Mouse (Mus musculus) limb, embryonic 13.5 days (tissue): ENCODE results near the gene Mpv17l. TPM values are rescaled to one million over a fixed set of nuclear protein-coding genes. Genes with fewer than 3 reads are reported as not detected.
"Not testable (repeated sequence)": the region's sequence is repeated elsewhere in the genome, so short reads cannot be mapped to it uniquely, and the experiment has no call there.

Experiments used
- ATAC-seq: fragments of 200-750 bp; cut with Nextera tagmentation; 2 replicates; pipeline ENCODE4 v1.8.0; 2017; ENCODE audit warnings: low read depth, moderate number of reproducible peaks, moderate TSS enrichment; ENCODE audit not compliant: low FRiP score
- H3K27ac ChIP-seq: fragments of 300-500 bp; sonication (generic); 2 replicates; pipeline ENCODE4 v1.5.1; 2015; ENCODE audit warnings: inconsistent platforms, mild to moderate bottlenecking, moderate library complexity
- H3K27me3 ChIP-seq: fragments of 300-500 bp; sonication (generic); 2 replicates; pipeline ENCODE4 v1.6.1; 2015; ENCODE audit warnings: mild to moderate bottlenecking, inconsistent platforms
- H3K36me3 ChIP-seq: fragments of 300-500 bp; sonication (generic); 2 replicates; pipeline ENCODE4 v1.6.1; 2015; ENCODE audit warnings: inconsistent platforms, mild to moderate bottlenecking, moderate library complexity
- H3K4me1 ChIP-seq: fragments of 300-500 bp; sonication (generic); 2 replicates; pipeline ENCODE4 v1.6.1; 2015; ENCODE audit warnings: inconsistent platforms
- H3K4me2 ChIP-seq: fragments of 300-500 bp; sonication (generic); replicated peaks from 2 replicates; pipeline ENCODE4 v1.6.1; 2015; ENCODE audit warnings: inconsistent platforms, mild to moderate bottlenecking, moderate library complexity
- H3K4me3 ChIP-seq: fragments of 300-500 bp; sonication (generic); 2 replicates; pipeline ENCODE4 v1.5.1; 2015; ENCODE audit warnings: moderate library complexity, mild to moderate bottlenecking, inconsistent platforms
- H3K9ac ChIP-seq: fragments of 300-500 bp; sonication (generic); 2 replicates; pipeline ENCODE4 v1.6.1; 2015; ENCODE audit warnings: mild to moderate bottlenecking, inconsistent platforms
- H3K9me3 ChIP-seq: fragments of 300-500 bp; sonication (generic); 2 replicates; pipeline ENCODE4 v1.6.1; 2016; ENCODE audit warnings: inconsistent platforms
- WGBS: fragments of 180-500 bp; shearing (Covaris S2); methylation state at CpG from one replicate; pipeline ENCODE4 v1.1.7; 2015; 5-methylcytosine and 5-hydroxymethylcytosine counted together
- polyA plus RNA-seq: library from polyadenylated mRNA; unstranded; fragments of >200 nt; fragmentation: Nextera tagmentation; extraction: Ambion mirVana; gene quantifications from 2 replicates; pipeline ENCODE4 v1.2.1, GENCODE M21; 2015

Mpv17l gene
- 3.4 and 5.2 TPM in 2 replicates for polyA plus RNA-seq

DNA sequence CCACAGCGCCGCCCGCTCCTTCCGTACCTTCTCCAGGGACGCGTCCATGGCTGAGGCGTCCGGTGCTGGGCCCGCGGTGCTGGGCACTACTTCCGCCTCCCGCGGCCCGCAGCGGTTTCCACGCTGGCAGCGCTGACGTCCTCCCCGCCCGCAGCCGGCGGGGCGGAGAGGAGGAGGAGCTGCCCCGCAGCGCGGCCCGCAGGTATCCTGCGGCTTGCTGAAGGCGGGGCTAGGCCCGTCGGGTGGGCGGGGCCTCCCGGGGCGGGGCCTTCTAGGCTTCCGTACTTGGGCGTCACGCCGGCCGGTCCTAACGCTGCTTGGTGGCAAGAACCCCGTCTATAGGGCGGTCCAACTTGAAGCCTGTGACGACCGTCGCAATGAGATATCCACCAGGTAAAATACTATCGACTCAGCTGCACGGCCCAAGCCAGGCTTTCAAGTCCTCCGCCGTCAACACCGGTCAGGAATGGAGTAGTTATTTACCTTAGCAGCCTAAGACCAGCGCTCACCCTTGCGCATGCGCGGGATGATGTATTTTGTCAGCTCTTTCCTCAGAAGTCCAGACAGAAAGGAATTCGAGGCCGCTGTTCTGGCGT lies at the start of gene Mpv17l, which contains the start of gene Pdxdc1:
Gene Mpv17l, plus strand, starts transcription at position 274 of the 596 bp plus-strand sequence.
Gene Pdxdc1, minus strand, starts transcription at position 244 of the 596 bp plus-strand sequence.
- Histone ChIP-seq H3K4me1 (peaks cover 17% of the 10 kb centered on the region), H3K9ac (peak within 1 kb of the TSS; percentile 97), H3K27me3 (no peaks in the 10 kb centered on the region), H3K36me3 (no peaks in the 10 kb centered on the region), H3K9me3 (no peaks in the 10 kb centered on the region), H3K4me3 (peak within 1 kb of the TSS; percentile 92), H3K27ac (peak within 1 kb of the TSS; percentile 88), H3K4me2 (peak within 1 kb of the TSS; percentile 68)
- ATAC-seq = peak; percentile 97
- under 1% methylated on average over 52 of the region's 57 CpGs for WGBS

DNA sequence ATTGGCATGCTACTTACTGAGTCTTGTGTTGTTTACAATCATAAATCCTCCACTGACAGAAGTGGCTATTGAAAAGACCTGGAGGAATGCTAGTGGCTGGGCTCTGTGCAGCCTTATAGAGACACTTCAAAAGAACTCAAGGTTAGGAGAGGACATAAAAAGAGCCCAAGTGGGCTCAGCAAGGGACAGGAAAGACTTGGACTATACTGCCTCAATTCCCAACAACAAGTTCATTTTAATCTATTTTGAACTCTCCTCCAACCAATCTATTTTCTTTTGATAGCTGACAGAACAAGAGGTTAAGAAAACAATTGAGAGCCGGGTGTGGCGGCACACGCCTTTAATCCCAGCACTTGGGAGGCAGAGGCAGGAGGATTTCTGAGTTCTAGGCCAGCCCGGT lies 49.1 kb upstream of the Mpv17l start:
- Histone ChIP-seq H3K4me2 (no peak overlapping the region), H3K4me1 (no peaks in the 10 kb centered on the region), H3K27me3 (no peaks in the 10 kb centered on the region), H3K36me3 (peaks cover 56% of the 10 kb centered on the region), H3K9me3 (no peaks in the 10 kb centered on the region), H3K27ac (no peak overlapping the region), H3K4me3 (no peak overlapping the region), H3K9ac (no peak overlapping the region)
- no peak for ATAC-seq
- 98% methylated on average over 4 of the region's 4 CpGs for WGBS

- ATAC-seq = no peak
- WGBS = 57% methylated on average over 4 of the region's 4 CpGs
- peaks cover 56% of the 10 kb centered on the region for H3K36me3 ChIP-seq
These were observed 36.9 kb upstream of the Mpv17l start for GRCm38 (mm10) chr16:13866076-13866475.

GRCm38 (mm10) chr16:13866616-13867015 lies 36.3 kb upstream of the Mpv17l start:
- 85% methylated on average over 5 of the region's 5 CpGs for WGBS
- Histone ChIP-seq H3K36me3 (peaks cover 61% of the 10 kb centered on the region), H3K4me2 (no peak overlapping the region)

More at GRCm38 (mm10) chr16:13866076-13866475, 36.9 kb upstream of the Mpv17l start:
- Histone ChIP-seq H3K4me1 (no peaks in the 10 kb centered on the region), H3K27ac (no peak overlapping the region), H3K4me3 (no peak overlapping the region), H3K9ac (no peak overlapping the region), H3K9me3 (no peaks in the 10 kb centered on the region), H3K4me2 (no peak overlapping the region), H3K27me3 (no peaks in the 10 kb centered on the region)

GRCm38 (mm10) chr16:13867406-13867805 lies 35.6 kb upstream of the Mpv17l start:
- not testable (repeated sequence) for ATAC-seq, H3K4me3 ChIP-seq, H3K9me3 ChIP-seq, H3K27me3 ChIP-seq, H3K9ac ChIP-seq, H3K4me2 ChIP-seq, H3K27ac ChIP-seq, H3K4me1 ChIP-seq
- peaks cover 65% of the 10 kb centered on the region for H3K36me3 ChIP-seq
- WGBS = 39% methylated on average over 5 of the region's 5 CpGs

More at GRCm38 (mm10) chr16:13866616-13867015, 36.3 kb upstream of the Mpv17l start:
- no peak overlapping the region for H3K27ac ChIP-seq
- H3K4me1 ChIP-seq = no peaks in the 10 kb centered on the region
- H3K9ac ChIP-seq = no peak overlapping the region
- no peak overlapping the region for H3K4me3 ChIP-seq
- H3K27me3 ChIP-seq = no peaks in the 10 kb centered on the region
- no peaks in the 10 kb centered on the region for H3K9me3 ChIP-seq
- ATAC-seq = no peak

- no peak overlapping the region for H3K4me3 ChIP-seq
- no peak overlapping the region for H3K9ac ChIP-seq
- H3K4me2 ChIP-seq = peak overlapping the region; percentile 39
- 15% methylated on average over 41 of the region's 42 CpGs for WGBS
- peaks cover 61% of the 10 kb centered on the region for H3K36me3 ChIP-seq
- ATAC-seq = 0 out of 2 replicates have a peak, but pooled peaks have one; percentile 44
- no peak overlapping the region for H3K27ac ChIP-seq
- no peaks in the 10 kb centered on the region for H3K27me3 ChIP-seq
- no peaks in the 10 kb centered on the region for H3K4me1 ChIP-seq
- no peaks in the 10 kb centered on the region for H3K9me3 ChIP-seq
These were observed 34.9 kb upstream of the Mpv17l start for GRCm38 (mm10) chr16:13867910-13868514.

DNA sequence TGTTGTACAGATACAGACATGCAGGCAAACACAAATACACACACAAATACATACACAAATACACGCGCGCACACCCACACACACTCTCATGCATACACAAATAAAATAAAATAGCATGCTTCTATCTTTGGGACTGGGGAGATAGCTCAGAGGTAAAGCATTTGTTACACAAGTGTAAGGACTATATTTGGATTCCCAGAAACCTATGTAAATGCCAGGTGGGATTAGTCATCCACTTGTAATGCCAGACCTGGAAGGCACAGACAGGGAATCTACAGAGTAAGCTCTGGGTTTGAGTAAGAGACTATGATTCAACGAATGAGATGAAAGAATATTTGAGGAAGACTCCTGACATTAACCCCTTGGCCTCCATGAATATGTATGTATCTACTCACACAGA lies 27.5 kb upstream of the Mpv17l start:
- peaks cover 72% of the 10 kb centered on the region for H3K36me3 ChIP-seq

GRCm38 (mm10) chr16:13883094-13883774 lies 19.7 kb upstream of the Mpv17l start:
- Histone ChIP-seq H3K36me3 (peaks cover 22% of the 10 kb centered on the region), H3K9ac (no peak overlapping the region), H3K4me3 (no peak overlapping the region), H3K27me3 (no peaks in the 10 kb centered on the region), H3K4me2 (no peak overlapping the region), H3K9me3 (no peaks in the 10 kb centered on the region), H3K27ac (no peak overlapping the region), H3K4me1 (no peaks in the 10 kb centered on the region)
- WGBS = 24% methylated on average over 3 of the region's 3 CpGs
- ATAC-seq = no peak

More for the DNA sequence above, 27.5 kb upstream of the Mpv17l start:
- Histone ChIP-seq H3K9ac (no peak overlapping the region), H3K9me3 (no peaks in the 10 kb centered on the region), H3K4me3 (no peak overlapping the region), H3K4me1 (no peaks in the 10 kb centered on the region), H3K27ac (no peak overlapping the region), H3K27me3 (no peaks in the 10 kb centered on the region), H3K4me2 (no peak overlapping the region)
- WGBS = 94% methylated on average over 4 of the region's 4 CpGs
- ATAC-seq = no peak

GRCm38 (mm10) chr16:13890449-13890848 lies 12.5 kb upstream of the Mpv17l start:
- Histone ChIP-seq H3K27ac (no peak overlapping the region), H3K27me3 (no peaks in the 10 kb centered on the region), H3K4me3 (no peak overlapping the region), H3K36me3 (no peaks in the 10 kb centered on the region), H3K9me3 (no peaks in the 10 kb centered on the region), H3K4me1 (peaks cover 11% of the 10 kb centered on the region; the same call in 1 of the 2 replicates), H3K4me2 (no peak overlapping the region), H3K9ac (no peak overlapping the region)
- 68% methylated on average over 2 of the region's 2 CpGs for WGBS
- no peak for ATAC-seq

- no peak for ATAC-seq
- Histone ChIP-seq H3K9ac (no peak overlapping the region), H3K4me3 (no peak overlapping the region), H3K4me2 (no peak overlapping the region), H3K4me1 (peaks cover 11% of the 10 kb centered on the region; the same call in 1 of the 2 replicates), H3K27me3 (no peaks in the 10 kb centered on the region), H3K36me3 (no peaks in the 10 kb centered on the region), H3K9me3 (no peaks in the 10 kb centered on the region), H3K27ac (no peak overlapping the region)
These were observed 10.1 kb upstream of the Mpv17l start for GRCm38 (mm10) chr16:13892850-13893249.

DNA sequence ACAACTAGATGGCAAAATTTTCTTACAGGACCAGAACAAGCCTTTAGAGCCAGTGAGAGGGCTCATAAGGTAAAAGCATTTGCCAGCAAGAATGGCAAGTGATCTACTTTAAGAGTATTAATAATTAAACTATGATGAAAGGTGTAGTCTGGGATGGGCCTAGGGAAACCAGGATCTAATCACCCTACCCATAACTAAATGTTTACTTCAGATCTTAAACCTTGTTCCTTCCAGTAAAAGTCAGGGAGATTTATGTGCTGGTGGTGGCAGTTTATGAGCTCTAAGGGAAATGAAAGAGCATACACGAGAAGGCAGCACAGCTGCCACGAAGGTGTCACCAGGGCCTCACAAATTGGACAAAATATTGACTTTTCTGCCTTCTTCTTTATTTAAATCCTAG lies 8.9 kb upstream of the Mpv17l start:
- H3K4me2 ChIP-seq = no peak overlapping the region
- no peak overlapping the region for H3K4me3 ChIP-seq
- no peak overlapping the region for H3K27ac ChIP-seq
- H3K27me3 ChIP-seq = no peaks in the 10 kb centered on the region
- H3K36me3 ChIP-seq = no peaks in the 10 kb centered on the region
- WGBS = 12% methylated on average over 2 of the region's 2 CpGs
- no peak for ATAC-seq
- no peak overlapping the region; the same call in 1 of the 2 replicates for H3K9ac ChIP-seq
- H3K9me3 ChIP-seq = no peaks in the 10 kb centered on the region
- peaks cover 11% of the 10 kb centered on the region; the same call in 1 of the 2 replicates for H3K4me1 ChIP-seq

- 92% methylated on average over 3 of the region's 3 CpGs for WGBS
- ATAC-seq = no peak
- no peaks in the 10 kb centered on the region for H3K27me3 ChIP-seq
- H3K36me3 ChIP-seq = no peaks in the 10 kb centered on the region
- H3K27ac ChIP-seq = no peak overlapping the region
- H3K4me3 ChIP-seq = no peak overlapping the region
- no peak overlapping the region for H3K9ac ChIP-seq
- no peak overlapping the region for H3K4me2 ChIP-seq
- no peaks in the 10 kb centered on the region for H3K9me3 ChIP-seq
- H3K4me1 ChIP-seq = peaks cover 11% of the 10 kb centered on the region; the same call in 1 of the 2 replicates
These were observed 7.2 kb upstream of the Mpv17l start for GRCm38 (mm10) chr16:13895740-13896139.
